Mouse (Mus musculus) liver, embryonic 14.5 days (tissue): ENCODE measurements around the gene Zbtb8a. TPM values are rescaled to one million over a fixed set of nuclear protein-coding genes. Genes with fewer than 3 reads are reported as not detected.

Experiments
- ATAC-seq: fragments of 200-750 bp; cut with Nextera tagmentation; 2 replicates; pipeline ENCODE4 v1.8.0; 2017; ENCODE audit warnings: moderate number of reproducible peaks, mild to moderate bottlenecking, moderate library complexity; ENCODE audit not compliant: insufficient read depth
- DNase-seq, 3 experiments: peaks; one replicate each; pipeline ENCODE4 v3.0.0-alpha.2; 2012 to 2013; ENCODE audit warnings: low read depth in 3 of 3, low spot score in 3 of 3
- H3K27ac ChIP-seq: fragments of 300-500 bp; sonication (generic); 2 replicates; pipeline ENCODE4 v1.5.1; 2014; ENCODE audit warnings: moderate library complexity, mild to moderate bottlenecking, control low read depth, inconsistent platforms
- H3K27me3 ChIP-seq: fragments of 300-500 bp; sonication (generic); 2 replicates; pipeline ENCODE4 v1.6.1; 2014; ENCODE audit warnings: mild to moderate bottlenecking, low read length, moderate library complexity; ENCODE audit not compliant: control insufficient read depth, insufficient read depth
- H3K36me3 ChIP-seq: fragments of 300-500 bp; sonication (generic); replicated peaks from 2 replicates; pipeline ENCODE4 v1.6.1; 2014; ENCODE audit warnings: low read depth; ENCODE audit not compliant: control insufficient read depth, insufficient read depth
- H3K4me1 ChIP-seq, 2 experiments: fragments of 200-500 bp in 1 of 2; fragments of 300-500 bp in 1 of 2; sonication (generic) in 1 of 2; replicated peaks; 2 replicates each; pipeline ENCODE4 v1.6.1; 2012 to 2014; ENCODE audit warnings: antibody characterized with exemption in 1 of 2, inconsistent platforms in 1 of 2, low read length in 1 of 2; ENCODE audit not compliant: control insufficient read depth in 2 of 2, insufficient read depth in 2 of 2
- H3K4me2 ChIP-seq: fragments of 300-500 bp; sonication (generic); 2 replicates; pipeline ENCODE4 v1.6.1; 2014; ENCODE audit warnings: low read depth, mild to moderate bottlenecking, control low read depth, moderate library complexity
- H3K4me3 ChIP-seq, 2 experiments: fragments of 200-500 bp in 1 of 2; fragments of 300-500 bp in 1 of 2; sonication (generic) in 1 of 2; 2 replicates each; pipeline ENCODE4 v1.5.1; 2012 to 2014; ENCODE audit warnings: low read depth in 2 of 2, low read length in 2 of 2, mild to moderate bottlenecking in 2 of 2, control low read depth in 1 of 2, inconsistent platforms in 1 of 2, moderate library complexity in 1 of 2; ENCODE audit not compliant: insufficient read depth in 1 of 2
- H3K9ac ChIP-seq: fragments of 300-500 bp; sonication (generic); replicated peaks from 2 replicates; pipeline ENCODE4 v1.6.1; 2014; ENCODE audit warnings: mild to moderate bottlenecking, control low read depth, moderate library complexity
- H3K9me3 ChIP-seq: fragments of 300-500 bp; sonication (generic); 2 replicates; pipeline ENCODE4 v1.6.1; 2016; ENCODE audit warnings: low read length, mixed read lengths; ENCODE audit not compliant: control insufficient read depth
- CTCF ChIP-seq: IDR thresholded peaks from 2 replicates; pipeline ENCODE4 v1.5.1; 2016; ENCODE audit warnings: antibody characterized with exemption, low read depth, control low read depth
- EP300 ChIP-seq: IDR thresholded peaks from 2 replicates; pipeline ENCODE4 v1.6.1; 2016; ENCODE audit warnings: antibody characterized with exemption, low read depth
- WGBS: fragments of 180-500 bp; shearing (Covaris S2); extraction: QIAGEN DNeasy Blood & Tissue Kit; methylation state at CpG from one replicate; pipeline ENCODE4 v1.1.7; 2014; ENCODE audit not compliant: insufficient replicate concordance; 5-methylcytosine and 5-hydroxymethylcytosine counted together
- polyA plus RNA-seq, 2 experiments: library from polyadenylated mRNA; depleted of rRNA in 1 of 2; stranded (reverse) in 1 of 2; unstranded in 1 of 2; fragments of >200 nt; fragmentation: Nextera tagmentation in 1 of 2; extraction: Ambion mirVana in 1 of 2; gene quantifications; 2 replicates each; pipeline versions ENCODE4 v1.2.1 to v1.2.3; 2012 to 2014

Gene Zbtb8a
- polyA plus RNA-seq, 2 experiments, result 0.41 to 2.1 TPM

DNA sequence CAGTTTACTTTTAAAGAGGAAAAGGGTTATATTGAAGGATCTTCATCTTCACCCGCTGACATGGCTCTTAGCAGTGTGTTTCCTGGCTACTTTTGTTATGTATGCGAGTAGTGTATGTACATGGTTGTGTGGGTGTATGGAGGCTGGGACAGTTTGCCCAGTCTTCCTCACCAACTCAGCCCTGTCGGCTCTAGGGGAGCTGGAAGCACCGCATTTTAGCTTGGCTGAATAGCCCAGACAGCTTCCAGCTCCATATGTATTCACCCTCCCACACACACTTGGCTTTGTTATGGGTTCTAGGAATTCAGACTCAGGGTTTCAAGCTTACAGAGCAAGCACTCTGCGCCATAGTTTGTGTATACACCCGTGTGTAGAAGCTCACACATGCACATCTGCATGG is 26.8 kb downstream of the Zbtb8a start:
- Histone ChIP-seq H3K9ac (no peak overlapping the region), H3K36me3 (peaks cover 2% of the 10 kb centered on the region; the same call in 1 of the 2 replicates), H3K4me2 (no peak overlapping the region), H3K4me1 (no peaks in the 10 kb centered on the region), H3K27ac (no peak overlapping the region), H3K27me3 (no peaks in the 10 kb centered on the region), H3K4me3 (no peak overlapping the region), H3K9me3 (no peaks in the 10 kb centered on the region)
- TF ChIP-seq CTCF, result no peak
- TF ChIP-seq EP300, result no peak
- 60% methylated on average over 6 of the region's 6 CpGs for WGBS
- ATAC-seq (no peak; the same call in 1 of the 2 replicates), DNase-seq (no peak)

GRCm38 (mm10) chr4:129350644-129351043 is 27.3 kb downstream of the Zbtb8a start:
- H3K27me3 ChIP-seq, result no peaks in the 10 kb centered on the region
- DNase-seq (peak; percentile 40 to 58 (median 53)), ATAC-seq (peak; percentile 65)
- H3K27ac ChIP-seq, result no peak overlapping the region
- H3K4me3 ChIP-seq, result no peak overlapping the region
- TF ChIP-seq EP300, result no peak
- peak; percentile 97 for TF ChIP-seq CTCF
- no peak overlapping the region for H3K4me2 ChIP-seq
- no peaks in the 10 kb centered on the region for H3K4me1 ChIP-seq
- no peak overlapping the region for H3K9ac ChIP-seq
- no peaks in the 10 kb centered on the region for H3K9me3 ChIP-seq
- WGBS, result 0% methylated on average over 1 of the region's 1 CpGs
- H3K36me3 ChIP-seq, result peaks cover 2% of the 10 kb centered on the region; the same call in 1 of the 2 replicates

DNA sequence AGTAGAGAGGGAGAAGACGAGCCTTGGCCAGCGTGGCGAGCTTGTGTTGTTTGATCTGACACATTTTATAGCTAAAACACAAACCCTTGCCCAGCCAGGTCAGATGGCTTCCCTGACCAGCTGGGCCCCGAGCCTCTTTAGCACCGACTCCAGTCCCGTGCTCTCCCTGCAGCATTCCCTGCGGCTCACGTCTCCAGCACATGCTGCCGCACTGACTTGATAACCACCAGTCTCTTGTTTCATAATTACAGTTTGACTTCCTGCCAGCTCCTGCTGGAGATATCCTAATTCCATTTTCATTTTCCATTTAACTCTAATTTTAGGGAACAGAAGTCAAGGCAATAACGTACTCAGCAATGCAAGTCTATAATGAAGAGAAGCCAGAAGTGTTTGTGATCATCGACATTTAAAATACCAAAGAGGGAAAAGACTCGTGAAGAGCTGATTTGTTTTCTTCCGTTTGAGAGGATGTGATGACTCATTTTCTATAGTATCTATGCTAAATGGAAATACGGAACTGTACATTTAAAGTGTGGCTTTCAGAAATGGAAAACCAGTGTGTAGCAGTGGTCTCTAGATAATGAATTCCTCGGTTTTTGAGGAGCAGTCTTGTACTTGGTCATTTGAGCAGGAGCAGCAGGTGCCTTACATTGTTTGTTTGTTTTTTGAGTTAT is 31.3 kb downstream of the Zbtb8a start:
- Histone ChIP-seq H3K4me3 (no peak overlapping the region), H3K4me2 (no peak overlapping the region), H3K27me3 (no peaks in the 10 kb centered on the region), H3K9me3 (no peaks in the 10 kb centered on the region), H3K27ac (no peak overlapping the region), H3K9ac (no peak overlapping the region), H3K36me3 (peaks cover 19% of the 10 kb centered on the region), H3K4me1 (no peaks in the 10 kb centered on the region)
- DNase-seq (no peak), ATAC-seq (no peak)
- 87% methylated on average over 15 of the region's 15 CpGs for WGBS
- no peak for TF ChIP-seq CTCF
- no peak for TF ChIP-seq EP300

DNA sequence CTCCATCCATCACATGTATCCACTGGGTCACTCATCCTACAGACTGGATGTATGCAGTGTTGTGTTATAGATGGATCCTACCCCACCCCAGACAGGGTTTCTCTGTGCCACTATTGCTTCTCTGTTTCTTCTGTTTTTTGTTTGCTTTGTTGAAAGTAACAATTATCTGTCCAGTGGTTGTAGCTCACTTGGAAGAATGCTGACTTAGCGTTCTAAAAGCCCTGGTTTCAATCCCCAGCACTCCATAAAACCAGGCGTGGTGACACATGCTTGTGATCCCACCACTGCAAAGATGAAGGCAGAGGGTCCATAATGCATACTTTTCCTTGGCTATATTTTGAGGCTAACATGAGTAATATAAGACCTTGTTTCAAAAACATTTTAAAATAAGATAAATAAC is 35.2 kb downstream of the Zbtb8a start:
- TF ChIP-seq EP300 (no peak), CTCF (no peak)
- no peaks in the 10 kb centered on the region for H3K27me3 ChIP-seq
- H3K4me3 ChIP-seq, result no peak overlapping the region
- DNase-seq, result no peak
- H3K27ac ChIP-seq, result no peak overlapping the region
- ATAC-seq, result no peak
- H3K9ac ChIP-seq, result no peak overlapping the region
- H3K36me3 ChIP-seq, result peaks cover 21% of the 10 kb centered on the region
- H3K4me1 ChIP-seq, result peaks cover 23 to 26% of the 10 kb centered on the region in 2 experiments
- 78% methylated on average over 2 of the region's 2 CpGs for WGBS
- no peaks in the 10 kb centered on the region for H3K9me3 ChIP-seq
- no peak overlapping the region for H3K4me2 ChIP-seq

- Histone ChIP-seq H3K4me2 (no peak overlapping the region), H3K27me3 (no peaks in the 10 kb centered on the region), H3K4me1 (peaks cover 29 to 33% of the 10 kb centered on the region in 2 experiments), H3K36me3 (peaks cover 20% of the 10 kb centered on the region), H3K27ac (no peak overlapping the region), H3K9me3 (no peaks in the 10 kb centered on the region), H3K4me3 (no peak overlapping the region), H3K9ac (no peak overlapping the region)
- TF ChIP-seq CTCF (peak; percentile 57), EP300 (no peak)
- ATAC-seq, result no peak
- no peak for DNase-seq
- 82% methylated on average over 1 of the region's 1 CpGs for WGBS
Observed at GRCm38 (mm10) chr4:129341888-129342287, 36.0 kb downstream of the Zbtb8a start.
